Mouse (Mus musculus): ENCODE measurements around the gene Pard3.

DNA sequence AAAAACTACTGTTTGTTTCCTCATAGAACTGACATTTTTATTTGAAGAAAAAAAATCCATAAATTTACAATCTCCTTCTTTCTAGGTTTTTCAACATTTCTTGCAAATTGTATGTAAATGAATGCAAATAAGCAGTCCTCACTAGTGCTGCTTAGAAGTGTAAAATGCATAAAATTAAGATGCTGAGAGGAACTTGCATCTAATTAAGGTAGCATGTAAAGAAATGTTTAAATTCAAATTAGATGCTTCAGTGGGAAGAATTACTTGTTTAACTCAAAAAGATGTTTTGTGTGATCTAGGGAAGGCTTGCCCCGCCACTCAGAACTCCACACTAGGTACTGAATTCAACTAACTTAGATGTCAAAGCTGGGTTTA is 472.1 kb downstream of the Pard3 start:
- TF ChIP-seq TBP (conservative IDR thresholded peaks at IDR 0.05; ENCODE audit: low read depth, low read length) (no peak), IRF4 (IDR thresholded peaks at IDR 0.05; ENCODE audit: low read depth, low read length) (no peak), CTCF (conservative IDR thresholded peaks at IDR 0.05 in 1 of 2, IDR thresholded peaks at IDR 0.05 in 1 of 2; ENCODE audit: low read depth in 2 of 2, low read length in 2 of 2) (no peak), CHD2 (IDR thresholded peaks at IDR 0.05; ENCODE audit: low read length) (no peak), POLR2A (IDR thresholded peaks at IDR 0.05; ENCODE audit: low read depth, low read length) (no peak), E2F4 (IDR thresholded peaks at IDR 0.05; ENCODE audit: insufficient replicate concordance, low read depth, low read length) (no peak), ZMIZ1 (IDR thresholded peaks at IDR 0.05; ENCODE audit: low read depth, low read length) (no peak), KAT2A (IDR thresholded peaks at IDR 0.05; ENCODE audit: insufficient replicate concordance, low read length) (no peak), USF2 (conservative IDR thresholded peaks at IDR 0.05; ENCODE audit: low read depth, low read length) (no peak), SIN3A (IDR thresholded peaks at IDR 0.05; ENCODE audit: low read length) (no peak)
